Mouse (Mus musculus): Measurements from ENCODE around the gene Pex11g.

- TF ChIP-seq POLR2A (IDR thresholded peaks at IDR 0.05; ENCODE audit: extremely low read depth, insufficient read depth, low read length) (no peak), CTCF (IDR thresholded peaks at IDR 0.05; ENCODE audit: extremely low read depth, insufficient read depth, low read length) (no peak)
These were observed 28.3 kb upstream of the Pex11g start for GRCm38 (mm10) chr8:3495578-3496427.
